16 mouse cellular contexts compared by ENCODE assay signal in the genomic region with DNA sequence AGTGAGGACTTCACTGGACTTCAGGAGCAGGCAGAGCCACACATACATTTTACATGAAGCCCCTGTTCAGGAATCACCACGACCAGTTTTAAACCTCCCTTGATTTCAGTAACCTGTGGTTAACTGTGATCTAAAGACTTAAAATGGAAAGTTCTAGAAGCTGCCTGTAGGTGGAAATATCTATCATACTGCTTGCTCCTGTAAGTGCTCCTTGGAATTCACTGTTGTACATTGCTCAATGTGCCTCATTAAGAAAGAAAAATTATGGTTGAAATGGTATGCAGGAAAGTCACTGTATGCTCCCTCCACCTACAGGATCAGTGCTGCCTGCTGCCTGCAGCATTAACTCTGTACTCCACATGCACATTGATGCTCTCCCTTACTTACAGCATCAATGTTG. TPM values are rescaled to one million over a fixed set of nuclear protein-coding genes. Genes with fewer than 3 reads are reported as not detected.
DNase-seq lines count a peak whose midpoint lies in the region; ATAC-seq and TF ChIP-seq lines count a peak whose summit lies in the region.
"Had no signal": no experiment of that assay in that cellular context is flagged by ENCODE, and none has a peak within 500 bp of the region (broad histone marks: within the 10 kb centered on the region; RNA-seq: fewer than 3 reads in every experiment).

No protein-coding gene starts in this region.

- no peak for TF ChIP-seq EP300 in lung, postnatal 0 days (IDR thresholded peaks at IDR 0.05)

- no peak overlapping the region for H3K9ac ChIP-seq in lung, postnatal 0 days (replicated peaks; ENCODE audit: low read depth)
- H3K9ac ChIP-seq in hindbrain, embryonic 12.5 days: no peak overlapping the region
- H3K9ac ChIP-seq in midbrain, embryonic 12.5 days (replicated peaks): no peak overlapping the region
- H3K9ac ChIP-seq in neural tube, embryonic 15.5 days (replicated peaks): no peak overlapping the region
- H3K9ac ChIP-seq: hindbrain, embryonic 15.5 days had no signal

- DNase-seq in lung, postnatal 0 days (ENCODE audit: low spot score): peak; percentile 43
- DNase-seq in lung, postnatal 10 days: no peak
- DNase-seq in embryo, embryonic 9.5 days (ENCODE audit: extremely low spot score): no peak
- DNase-seq: cerebellum, adult 11 months; cerebellum, postnatal 25 days; heart, adult 18-20 months; left cerebral cortex, postnatal 4 days; lung, adult 18-20 months; lung, postnatal 4 days; right cerebral cortex, postnatal 14 days had no signal

- WGBS in lung, postnatal 0 days: 63% methylated on average over 1 of the region's 1 CpGs
- 59% methylated on average over 1 of the region's 1 CpGs for WGBS in hindbrain, embryonic 12.5 days
- WGBS in midbrain, embryonic 12.5 days: 48% methylated on average over 1 of the region's 1 CpGs
- 22% methylated on average over 1 of the region's 1 CpGs for WGBS in neural tube, embryonic 15.5 days

- no peaks in the 10 kb centered on the region for H3K9me3 ChIP-seq in lung, postnatal 0 days (ENCODE audit: low read length)
- H3K9me3 ChIP-seq in hindbrain, embryonic 12.5 days (replicated peaks): no peaks in the 10 kb centered on the region
- H3K9me3 ChIP-seq in midbrain, embryonic 12.5 days: no peaks in the 10 kb centered on the region
- H3K9me3 ChIP-seq in neural tube, embryonic 15.5 days (replicated peaks): no peaks in the 10 kb centered on the region
- H3K9me3 ChIP-seq: hindbrain, embryonic 15.5 days had no signal

- H3K27me3 ChIP-seq in lung, postnatal 0 days (replicated peaks; ENCODE audit: insufficient read depth, low read length): no peaks in the 10 kb centered on the region
- H3K27me3 ChIP-seq in hindbrain, embryonic 12.5 days: no peaks in the 10 kb centered on the region
- peaks cover 9% of the 10 kb centered on the region for H3K27me3 ChIP-seq in midbrain, embryonic 12.5 days
- no peaks in the 10 kb centered on the region for H3K27me3 ChIP-seq in neural tube, embryonic 15.5 days (replicated peaks)
- H3K27me3 ChIP-seq: hindbrain, embryonic 15.5 days had no signal

- H3K4me1 ChIP-seq in lung, postnatal 0 days (ENCODE audit: insufficient read depth, low read depth, low read length): no peaks in the 10 kb centered on the region
- H3K4me1 ChIP-seq in hindbrain, embryonic 12.5 days: peaks cover 64% of the 10 kb centered on the region
- H3K4me1 ChIP-seq in midbrain, embryonic 12.5 days: peaks cover 64% of the 10 kb centered on the region
- H3K4me1 ChIP-seq in neural tube, embryonic 15.5 days: peaks cover 42% of the 10 kb centered on the region

- H3K36me3 ChIP-seq in lung, postnatal 0 days (ENCODE audit: insufficient read depth, low read length): no peaks in the 10 kb centered on the region
- H3K36me3 ChIP-seq in hindbrain, embryonic 12.5 days: no peaks in the 10 kb centered on the region
- H3K36me3 ChIP-seq in midbrain, embryonic 12.5 days: no peaks in the 10 kb centered on the region
- H3K36me3 ChIP-seq in neural tube, embryonic 15.5 days: no peaks in the 10 kb centered on the region
- H3K36me3 ChIP-seq: hindbrain, embryonic 15.5 days had no signal

- no peak overlapping the region for H3K27ac ChIP-seq in lung, postnatal 0 days (ENCODE audit: low read length)
- peak overlapping the region; percentile 66 for H3K27ac ChIP-seq in hindbrain, embryonic 12.5 days
- H3K27ac ChIP-seq in midbrain, embryonic 12.5 days (replicated peaks): peak overlapping the region; percentile 80
- peak overlapping the region; percentile 43 for H3K27ac ChIP-seq in neural tube, embryonic 15.5 days (replicated peaks)
- H3K27ac ChIP-seq: hindbrain, embryonic 15.5 days had no signal

- peak; percentile 28 for ATAC-seq in lung, postnatal 0 days
- ATAC-seq in hindbrain, embryonic 12.5 days (ENCODE audit: low FRiP score): no peak
- ATAC-seq in midbrain, embryonic 12.5 days (ENCODE audit: low FRiP score, low read depth): no peak
- no peak for ATAC-seq in neural tube, embryonic 15.5 days (ENCODE audit: low FRiP score)
- no peak for ATAC-seq in inflammation-experienced regulatory T-cells, adult 6 months

- H3K4me3 ChIP-seq in lung, postnatal 0 days (ENCODE audit: low read depth, low read length): no peak overlapping the region
- H3K4me3 ChIP-seq in hindbrain, embryonic 12.5 days: no peak overlapping the region
- no peak overlapping the region for H3K4me3 ChIP-seq in midbrain, embryonic 12.5 days
- no peak overlapping the region for H3K4me3 ChIP-seq in neural tube, embryonic 15.5 days (replicated peaks)
- H3K4me3 ChIP-seq: erythroblast, embryonic 14.5 days; hindbrain, embryonic 15.5 days had no signal

- TF ChIP-seq CTCF in lung, postnatal 0 days (IDR thresholded peaks at IDR 0.05): peak; percentile 31

- no peak overlapping the region for H3K4me2 ChIP-seq in lung, postnatal 0 days (replicated peaks; ENCODE audit: low read depth, low read length)
- no peak overlapping the region for H3K4me2 ChIP-seq in hindbrain, embryonic 12.5 days (replicated peaks)
- H3K4me2 ChIP-seq in midbrain, embryonic 12.5 days (replicated peaks): no peak overlapping the region
- no peak overlapping the region for H3K4me2 ChIP-seq in neural tube, embryonic 15.5 days
- H3K4me2 ChIP-seq: hindbrain, embryonic 15.5 days had no signal

RNA-seq across cellular contexts. Expression of a gene that starts 41.6 kb away (rescaled TPM):
- polyA plus RNA-seq in lung, postnatal 0 days (2015; fragmentation: Nextera tagmentation; extraction: Ambion mirVana): 18.7 and 20.0 TPM in 2 replicates
- polyA plus RNA-seq in hindbrain, embryonic 12.5 days (2016; fragmentation: Nextera tagmentation; extraction: Ambion mirVana): 121 and 125 TPM in 2 replicates
- polyA plus RNA-seq in midbrain, embryonic 12.5 days (2016; fragmentation: Nextera tagmentation; extraction: Ambion mirVana): 176 and 184 TPM in 2 replicates
- polyA plus RNA-seq in neural tube, embryonic 15.5 days (2015; fragmentation: Nextera tagmentation; extraction: Ambion mirVana): 108 and 137 TPM in 2 replicates
- polyA plus RNA-seq in inflammation-experienced regulatory T-cells, adult 6 months (2017; shearing (Covaris generic)): 1 to 10 TPM; 3.1 to 5.0 (median 4.8) TPM
